Mouse (Mus musculus) midbrain, embryonic 13.5 days (tissue): ENCODE results near the gene Phgr1. TPM values are rescaled to one million over a fixed set of nuclear protein-coding genes. Genes with fewer than 3 reads are reported as not detected.

ENCODE experiments used
- ATAC-seq: fragments of 200-750 bp; cut with Nextera tagmentation; 2 replicates; pipeline ENCODE4 v1.8.0; 2017; ENCODE audit warnings: mild to moderate bottlenecking, moderate TSS enrichment, moderate library complexity
- H3K27ac ChIP-seq: fragments of 300-500 bp; sonication (generic); 2 replicates; pipeline ENCODE4 v1.5.1; 2015; ENCODE audit warnings: inconsistent platforms, mild to moderate bottlenecking, moderate library complexity
- H3K27me3 ChIP-seq: fragments of 300-500 bp; sonication (generic); 2 replicates; pipeline ENCODE4 v1.6.1; 2015; ENCODE audit warnings: mild to moderate bottlenecking, inconsistent platforms
- H3K36me3 ChIP-seq: fragments of 300-500 bp; sonication (generic); 2 replicates; pipeline ENCODE4 v1.6.1; 2015; ENCODE audit warnings: mild to moderate bottlenecking, inconsistent platforms
- H3K4me1 ChIP-seq: fragments of 300-500 bp; sonication (generic); replicated peaks from 2 replicates; pipeline ENCODE4 v1.6.1; 2015; ENCODE audit warnings: inconsistent platforms
- H3K4me2 ChIP-seq: fragments of 300-500 bp; sonication (generic); replicated peaks from 2 replicates; pipeline ENCODE4 v1.6.1; 2015; ENCODE audit warnings: moderate library complexity, mild to moderate bottlenecking, inconsistent platforms
- H3K4me3 ChIP-seq: fragments of 300-500 bp; sonication (generic); replicated peaks from 2 replicates; pipeline ENCODE4 v1.5.1; 2015; ENCODE audit warnings: mild to moderate bottlenecking, inconsistent platforms
- H3K9ac ChIP-seq: fragments of 300-500 bp; sonication (generic); replicated peaks from 2 replicates; pipeline ENCODE4 v1.6.1; 2015; ENCODE audit warnings: mild to moderate bottlenecking, inconsistent platforms
- H3K9me3 ChIP-seq: fragments of 300-500 bp; sonication (generic); 2 replicates; pipeline ENCODE4 v1.6.1; 2016; ENCODE audit warnings: mild to moderate bottlenecking, inconsistent platforms
- WGBS: fragments of 180-500 bp; shearing (Covaris S2); methylation state at CpG from one replicate; pipeline ENCODE4 v1.1.7; 2015; 5-methylcytosine and 5-hydroxymethylcytosine counted together
- polyA plus RNA-seq: library from polyadenylated mRNA; unstranded; fragments of >200 nt; fragmentation: Nextera tagmentation; extraction: Ambion mirVana; gene quantifications from 2 replicates; pipeline ENCODE4 v1.2.1, GENCODE M21; 2015

The Phgr1 gene
- polyA plus RNA-seq, 1 experiment from 2014 or later, result not detected

DNA sequence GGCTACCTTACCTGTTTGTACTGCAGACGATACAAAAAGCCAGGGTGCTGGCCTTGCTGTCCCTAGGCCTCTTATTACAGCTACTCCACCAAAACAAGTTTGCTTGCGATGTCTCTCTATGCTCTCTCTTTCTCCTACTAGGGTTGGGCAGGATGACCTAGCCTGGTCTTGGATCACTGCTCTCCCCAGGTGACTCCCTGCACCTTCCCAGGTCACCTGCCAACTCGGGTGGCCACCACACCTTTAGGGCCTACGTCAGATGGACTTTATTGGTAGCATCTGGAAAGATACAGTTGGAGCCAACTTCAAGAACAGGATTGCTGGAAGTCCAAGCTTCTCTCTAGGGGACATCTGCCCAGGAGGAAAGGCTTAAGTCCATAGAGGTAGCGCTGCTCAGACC, 7.7 kb upstream of the Phgr1 start:
- no peaks in the 10 kb centered on the region for H3K36me3 ChIP-seq
- no peak overlapping the region for H3K4me2 ChIP-seq
- H3K4me3 ChIP-seq, result no peak overlapping the region
- no peak overlapping the region for H3K27ac ChIP-seq
- no peak for ATAC-seq
- 80% methylated on average over 5 of the region's 5 CpGs for WGBS
- H3K9me3 ChIP-seq, result no peaks in the 10 kb centered on the region
- H3K9ac ChIP-seq, result no peak overlapping the region
- peaks cover 44% of the 10 kb centered on the region for H3K4me1 ChIP-seq
- H3K27me3 ChIP-seq, result 0 out of 2 replicates have a peak, but pooled peaks cover 6% of the 10 kb centered on the region

DNA sequence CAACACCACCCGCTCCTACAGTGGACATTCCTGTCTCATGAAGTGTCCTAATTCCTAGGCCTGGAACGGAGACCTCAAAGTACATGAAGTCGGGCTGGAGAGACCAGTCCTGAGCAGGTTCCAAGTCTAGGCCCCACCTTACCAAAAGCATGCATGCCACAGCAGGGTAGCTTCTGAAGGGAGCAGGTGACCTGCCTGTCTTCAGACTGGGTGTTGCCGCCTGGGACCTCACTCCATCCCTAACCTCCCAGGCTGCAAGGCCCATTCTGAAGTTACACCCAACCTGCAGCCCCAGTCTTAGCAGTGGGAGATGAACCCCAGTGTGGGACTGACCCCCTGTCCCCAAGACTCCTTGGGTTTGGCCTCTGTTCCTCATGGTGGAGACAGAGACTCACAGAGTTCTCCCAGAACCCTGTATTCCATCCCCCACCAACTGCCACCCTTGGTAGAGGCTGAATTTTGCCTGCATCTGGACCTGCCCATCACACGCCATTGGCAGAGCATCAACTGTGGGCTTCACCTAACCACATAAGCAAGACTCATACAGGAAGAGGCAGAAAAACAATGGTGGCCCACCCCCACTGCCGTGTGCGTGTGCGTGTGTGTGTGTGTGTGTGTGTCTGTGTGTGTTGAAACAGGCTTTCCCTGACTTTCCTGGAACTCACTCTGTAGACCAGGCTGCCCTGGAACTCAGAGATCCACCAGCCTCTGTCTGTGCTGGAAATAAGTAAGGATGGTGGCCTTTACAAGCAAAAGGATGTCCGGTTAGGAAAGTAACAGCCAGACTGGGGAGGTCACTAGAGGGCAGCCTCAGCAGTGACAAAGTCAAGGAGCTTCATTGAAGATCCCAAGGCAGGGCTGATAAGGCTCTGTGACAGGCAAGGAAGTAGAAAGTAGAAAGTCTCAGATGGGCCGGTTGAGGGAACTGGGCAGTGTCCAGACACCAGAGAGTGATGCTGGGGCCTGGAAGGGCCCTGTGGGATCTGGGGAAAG, 6.2 kb upstream of the Phgr1 start:
- H3K9ac ChIP-seq, result no peak overlapping the region
- H3K4me2 ChIP-seq, result no peak overlapping the region
- H3K36me3 ChIP-seq, result no peaks in the 10 kb centered on the region
- H3K27me3 ChIP-seq, result no peaks in the 10 kb centered on the region
- ATAC-seq, result no peak
- WGBS, result 78% methylated on average over 10 of the region's 10 CpGs
- peaks cover 30% of the 10 kb centered on the region for H3K4me1 ChIP-seq
- H3K9me3 ChIP-seq, result no peaks in the 10 kb centered on the region
- no peak overlapping the region for H3K4me3 ChIP-seq
- H3K27ac ChIP-seq, result no peak overlapping the region

DNA sequence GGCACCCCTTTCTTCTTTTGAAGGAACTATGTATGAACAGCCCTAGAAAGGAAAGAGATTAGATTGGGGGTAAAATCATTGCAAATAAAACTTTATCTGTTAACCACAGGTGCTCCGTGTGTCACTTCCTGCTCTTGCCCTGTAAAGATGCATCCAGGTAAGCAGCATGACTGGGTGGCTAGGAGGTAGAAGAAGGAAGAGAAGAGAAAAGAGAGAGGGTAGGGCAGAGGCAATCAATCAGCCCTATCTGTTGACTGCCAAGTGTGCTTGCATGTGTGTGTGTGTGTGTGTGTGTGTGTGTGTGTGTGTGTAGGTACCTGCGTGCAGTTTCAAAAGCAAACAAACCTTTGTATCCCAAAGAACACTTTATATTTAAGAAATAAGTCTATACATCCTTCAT, 2.0 kb downstream of the Phgr1 start:
- Histone ChIP-seq H3K27me3 (peaks cover 4% of the 10 kb centered on the region; the same call in 1 of the 2 replicates), H3K27ac (no peak overlapping the region), H3K36me3 (no peaks in the 10 kb centered on the region), H3K4me2 (no peak overlapping the region), H3K4me1 (peaks cover 5% of the 10 kb centered on the region), H3K9me3 (no peaks in the 10 kb centered on the region), H3K9ac (no peak overlapping the region), H3K4me3 (no peak overlapping the region)
- WGBS, result 88% methylated on average over 2 of the region's 2 CpGs
- ATAC-seq, result no peak

DNA sequence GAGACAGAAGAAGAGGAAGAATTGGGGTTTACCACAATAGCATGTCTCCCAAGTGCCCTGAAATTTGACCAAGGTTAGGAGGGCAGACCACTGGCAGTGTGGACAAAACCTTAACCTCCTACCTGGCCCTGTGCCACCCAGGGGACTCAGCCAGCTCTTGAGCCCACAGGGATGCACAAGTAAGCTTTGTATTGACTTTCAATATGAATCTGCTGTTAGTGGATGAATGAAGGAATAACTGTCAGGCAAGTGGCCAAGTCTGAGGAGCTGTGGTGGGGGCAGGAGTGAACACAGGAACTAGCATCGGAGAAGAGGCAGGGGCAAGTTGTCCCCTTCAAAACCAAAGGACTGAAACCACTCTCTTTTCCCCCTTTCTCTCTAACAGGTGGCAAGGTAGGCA, 2.8 kb downstream of the Phgr1 start:
- peaks cover 4% of the 10 kb centered on the region; the same call in 1 of the 2 replicates for H3K27me3 ChIP-seq
- H3K9ac ChIP-seq, result no peak overlapping the region
- H3K9me3 ChIP-seq, result no peaks in the 10 kb centered on the region
- H3K4me3 ChIP-seq, result no peak overlapping the region
- WGBS, result 54% methylated on average over 1 of the region's 1 CpGs
- no peaks in the 10 kb centered on the region for H3K36me3 ChIP-seq
- ATAC-seq, result no peak
- H3K4me2 ChIP-seq, result no peak overlapping the region
- H3K27ac ChIP-seq, result no peak overlapping the region
- H3K4me1 ChIP-seq, result peaks cover 12% of the 10 kb centered on the region

DNA sequence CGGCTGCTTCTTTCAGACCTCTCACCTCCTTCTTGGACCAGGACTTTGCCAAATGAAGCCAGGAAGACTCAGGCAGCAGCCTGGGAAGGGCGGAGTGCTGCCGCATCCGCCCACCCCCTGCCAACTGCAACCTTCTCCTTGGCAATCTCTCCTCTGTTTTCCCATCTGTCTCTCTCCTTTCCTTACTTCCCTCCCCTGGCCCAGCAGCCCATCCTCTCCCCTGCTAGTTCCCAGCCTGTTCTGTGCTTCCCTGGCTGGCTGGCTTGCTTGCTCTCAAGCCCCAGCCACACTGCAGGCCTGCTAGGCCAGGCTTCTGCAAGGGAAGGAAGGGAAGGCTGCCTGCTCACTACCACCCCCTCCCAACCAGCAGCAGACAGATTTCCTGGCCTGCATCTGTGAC, 3.3 kb downstream of the Phgr1 start:
- 83% methylated on average over 4 of the region's 4 CpGs for WGBS
- Histone ChIP-seq H3K27ac (no peak overlapping the region), H3K27me3 (peaks cover 4% of the 10 kb centered on the region; the same call in 1 of the 2 replicates), H3K36me3 (no peaks in the 10 kb centered on the region), H3K4me3 (no peak overlapping the region), H3K4me1 (peaks cover 16% of the 10 kb centered on the region), H3K9ac (0 out of 2 replicates have a peak overlapping the region, but pooled peaks have one; percentile 28), H3K9me3 (no peaks in the 10 kb centered on the region), H3K4me2 (no peak overlapping the region)
- ATAC-seq, result no peak

DNA sequence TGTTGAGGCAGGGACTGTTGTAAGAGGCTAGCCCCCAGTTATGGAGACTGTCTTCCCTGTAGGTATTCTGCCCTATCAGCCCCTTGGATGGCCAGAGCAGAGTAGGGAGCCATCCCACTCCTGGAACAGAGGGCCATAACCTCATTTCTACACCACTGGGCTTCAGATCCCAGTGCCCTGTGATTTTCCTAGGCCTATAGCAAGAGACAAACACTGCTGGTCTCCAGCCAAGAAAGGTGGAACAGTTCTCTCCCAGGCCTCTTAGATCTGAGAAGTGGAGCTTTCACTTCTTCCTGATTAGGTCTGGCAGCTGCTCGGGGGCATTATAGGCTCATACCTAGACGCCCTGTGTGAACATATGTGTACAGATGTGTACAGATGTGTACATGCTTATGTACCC, 3.7 kb downstream of the Phgr1 start:
- Histone ChIP-seq H3K27ac (no peak overlapping the region), H3K36me3 (no peaks in the 10 kb centered on the region), H3K9me3 (no peaks in the 10 kb centered on the region), H3K4me1 (peaks cover 21% of the 10 kb centered on the region), H3K4me2 (no peak overlapping the region), H3K27me3 (peaks cover 4% of the 10 kb centered on the region; the same call in 1 of the 2 replicates), H3K9ac (0 out of 2 replicates have a peak overlapping the region, but pooled peaks have one; percentile 28), H3K4me3 (no peak overlapping the region)
- no peak for ATAC-seq
- WGBS, result 75% methylated on average over 2 of the region's 2 CpGs

DNA sequence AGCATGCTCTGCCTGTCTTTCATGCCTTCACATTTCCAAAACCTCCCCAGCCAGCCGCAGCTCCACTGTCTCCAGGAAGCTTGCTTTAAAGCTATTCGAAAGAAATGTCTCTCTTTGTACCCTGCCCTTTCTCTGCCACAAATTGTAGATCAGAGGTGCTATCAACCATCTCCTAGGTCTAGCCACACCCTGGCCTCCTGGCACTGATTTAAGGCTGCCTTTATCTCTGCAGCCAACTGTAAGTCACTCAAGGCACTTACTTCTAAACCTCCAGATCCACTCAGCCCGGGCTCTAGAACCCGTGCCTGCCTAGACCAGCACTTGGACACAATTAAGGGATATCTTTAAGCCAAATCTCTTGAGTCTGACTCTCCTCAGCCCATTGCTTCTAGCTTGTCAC, 5.8 kb downstream of the Phgr1 start:
- H3K27ac ChIP-seq, result no peak overlapping the region
- H3K27me3 ChIP-seq, result no peaks in the 10 kb centered on the region
- H3K4me1 ChIP-seq, result peaks cover 26% of the 10 kb centered on the region
- H3K9ac ChIP-seq, result no peak overlapping the region
- WGBS, result 82% methylated on average over 4 of the region's 4 CpGs
- no peak overlapping the region for H3K4me2 ChIP-seq
- no peak overlapping the region for H3K4me3 ChIP-seq
- no peak for ATAC-seq
- no peaks in the 10 kb centered on the region for H3K9me3 ChIP-seq
- H3K36me3 ChIP-seq, result no peaks in the 10 kb centered on the region

DNA sequence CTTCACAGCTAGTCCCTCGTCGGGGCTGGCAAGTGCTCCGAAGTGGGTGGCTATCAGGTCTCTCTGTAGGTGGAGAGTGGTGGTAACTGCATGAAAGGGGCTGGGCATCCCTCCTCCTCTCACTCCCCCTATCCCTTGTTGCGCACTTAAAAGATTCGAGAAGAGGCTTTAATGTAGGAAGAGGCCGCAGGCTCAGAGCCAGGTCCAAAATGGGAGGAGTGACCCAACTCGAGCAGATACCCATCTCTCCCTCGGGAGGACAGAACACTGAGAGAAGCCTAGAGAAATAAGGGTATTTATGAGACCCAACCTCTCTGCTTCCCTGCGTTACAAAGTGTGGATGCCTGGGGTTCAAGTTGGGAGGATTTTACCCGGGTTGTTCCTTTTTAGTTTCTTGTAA, 6.5 kb downstream of the Phgr1 start:
- peak overlapping the region; percentile 89 for H3K27ac ChIP-seq
- 6% methylated on average over 10 of the region's 10 CpGs for WGBS
- no peaks in the 10 kb centered on the region for H3K9me3 ChIP-seq
- H3K27me3 ChIP-seq, result no peaks in the 10 kb centered on the region
- peak; percentile 51 for ATAC-seq
- H3K9ac ChIP-seq, result peak overlapping the region; percentile 47
- H3K36me3 ChIP-seq, result no peaks in the 10 kb centered on the region
- peak overlapping the region; percentile 61 for H3K4me2 ChIP-seq
- peaks cover 26% of the 10 kb centered on the region for H3K4me1 ChIP-seq
- peak overlapping the region; percentile 57 for H3K4me3 ChIP-seq

DNA sequence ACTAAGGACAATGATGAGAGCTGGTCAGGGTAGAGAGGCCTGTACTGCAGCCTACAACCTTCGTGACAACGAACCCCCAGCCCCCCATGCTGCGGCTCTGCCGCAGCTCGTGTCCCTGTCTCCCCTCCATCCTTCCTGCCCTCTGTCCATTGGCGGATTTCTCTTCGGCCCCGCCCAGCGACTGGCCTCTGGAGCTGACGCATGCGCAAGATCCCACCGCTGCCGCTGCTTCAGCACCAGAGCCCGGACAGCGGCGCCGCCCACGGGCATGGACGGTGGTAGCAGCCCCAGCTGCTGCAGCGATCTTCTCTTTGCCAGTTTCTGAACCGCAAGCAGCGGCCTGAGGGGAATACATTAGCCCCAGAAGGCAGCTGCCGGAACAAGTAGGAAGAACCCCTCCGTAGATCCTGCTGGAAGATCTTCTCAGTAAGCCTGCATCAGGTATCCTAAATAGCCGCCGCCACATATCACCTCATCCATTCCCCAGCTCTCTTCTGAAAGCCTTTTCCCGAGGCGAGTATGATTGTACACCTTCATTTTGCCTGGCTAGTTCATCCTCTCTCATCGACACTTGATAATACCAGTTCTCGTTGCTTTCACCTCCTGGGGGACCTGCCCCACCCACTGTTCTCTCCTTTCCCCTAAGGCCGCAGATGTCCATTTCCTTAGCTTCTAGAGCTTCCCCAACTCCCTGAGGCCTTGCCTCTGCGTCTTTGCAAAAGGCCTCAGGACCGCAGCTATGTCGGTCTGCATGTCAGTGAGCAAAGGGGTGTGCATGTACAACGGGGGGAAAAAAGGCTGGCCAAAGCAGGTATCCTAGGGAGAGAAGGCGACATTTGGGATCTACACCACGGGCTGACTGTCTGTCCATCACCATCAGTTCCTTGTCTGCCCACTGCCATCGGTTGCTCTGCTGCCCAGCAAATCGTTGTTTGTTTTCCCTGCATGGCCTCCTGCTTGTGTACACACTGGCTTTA, 7.2 kb downstream of the Phgr1 start, which contains the start of gene Disp2:
Disp2 (plus strand) TSS at position 216 of the 977 bp plus-strand sequence.
- ATAC-seq, result peak; percentile 96
- Histone ChIP-seq H3K4me2 (peak within 1 kb of the TSS; percentile 61), H3K4me3 (peak within 1 kb of the TSS; percentile 57), H3K9ac (peak within 1 kb of the TSS; percentile 75), H3K36me3 (no peaks in the 10 kb centered on the region), H3K27me3 (no peaks in the 10 kb centered on the region), H3K9me3 (no peaks in the 10 kb centered on the region), H3K4me1 (peaks cover 26% of the 10 kb centered on the region), H3K27ac (peak within 1 kb of the TSS; percentile 89)
- WGBS, result 10% methylated on average over 39 of the region's 39 CpGs

DNA sequence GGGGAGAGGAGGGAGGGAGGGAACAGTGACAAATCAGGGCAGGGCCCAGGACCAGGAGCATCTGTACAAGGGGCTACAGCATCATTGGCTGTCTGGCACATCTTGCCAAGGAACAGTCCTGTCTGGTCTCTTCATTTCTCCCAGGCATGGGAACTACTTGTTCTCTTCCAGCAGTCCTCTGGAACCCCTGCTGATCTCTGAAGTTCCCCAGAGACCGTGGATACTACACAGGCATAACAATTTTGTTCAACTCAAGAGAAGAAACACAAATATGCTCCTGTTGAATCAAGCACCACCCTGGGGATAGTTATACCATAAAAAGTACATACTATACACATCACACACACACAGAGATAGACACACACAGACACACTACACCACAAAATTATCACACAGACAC, 8.5 kb downstream of the Phgr1 start:
- Histone ChIP-seq H3K4me3 (peak overlapping the region; percentile 57; the same call in 1 of the 2 replicates), H3K9ac (no peak overlapping the region), H3K9me3 (no peaks in the 10 kb centered on the region), H3K27me3 (peaks cover 4% of the 10 kb centered on the region; the same call in 1 of the 2 replicates), H3K27ac (no peak overlapping the region), H3K36me3 (peaks cover 3% of the 10 kb centered on the region; the same call in 1 of the 2 replicates), H3K4me1 (peaks cover 26% of the 10 kb centered on the region), H3K4me2 (peak overlapping the region; percentile 61)
- 67% methylated on average over 1 of the region's 1 CpGs for WGBS
- no peak for ATAC-seq

DNA sequence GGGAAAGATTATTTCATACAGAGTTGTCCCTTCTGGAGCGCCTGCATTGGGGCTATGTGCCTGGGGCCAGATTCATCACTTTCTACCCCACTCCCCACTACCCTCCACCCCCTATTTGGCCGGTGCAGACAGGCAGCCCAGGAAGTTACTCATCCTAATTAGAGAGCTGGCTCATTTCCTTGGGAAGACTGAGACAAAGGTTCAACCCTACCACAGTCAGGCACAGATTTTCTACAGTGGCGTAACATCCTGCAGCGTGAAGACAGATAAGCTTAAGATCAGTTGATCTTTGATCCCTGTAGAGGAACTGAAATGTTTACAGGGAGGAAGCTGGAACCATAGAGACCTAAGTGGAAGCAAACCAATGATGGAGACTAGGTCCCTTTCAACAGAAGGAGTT, 9.7 kb downstream of the Phgr1 start:
- H3K36me3 ChIP-seq, result peaks cover 15% of the 10 kb centered on the region
- no peak for ATAC-seq
- H3K9me3 ChIP-seq, result no peaks in the 10 kb centered on the region
- H3K4me1 ChIP-seq, result peaks cover 26% of the 10 kb centered on the region
- H3K9ac ChIP-seq, result no peak overlapping the region
- H3K27ac ChIP-seq, result no peak overlapping the region
- H3K27me3 ChIP-seq, result peaks cover 4% of the 10 kb centered on the region; the same call in 1 of the 2 replicates
- WGBS, result 69% methylated on average over 4 of the region's 4 CpGs
- no peak overlapping the region for H3K4me3 ChIP-seq
- H3K4me2 ChIP-seq, result no peak overlapping the region
